Mouse (Mus musculus): Measurements from ENCODE around the gene Nt5c.

- TF ChIP-seq CTCF (IDR thresholded peaks at IDR 0.05; ENCODE audit: low read depth) = no peak
- TF ChIP-seq EP300 (optimal IDR thresholded peaks at IDR 0.05) = no peak
Observed at GRCm38 (mm10) chr11:115490441-115491355, 964 bp downstream of the Nt5c start.
